Mouse (Mus musculus) spleen, adult 2 months (tissue): ENCODE measurements around the gene Lap3. TPM values are rescaled to one million over a fixed set of nuclear protein-coding genes. Genes with fewer than 3 reads are reported as not detected.

Experiments used
- DNase-seq, 2 experiments: peaks; one replicate each; pipeline versions ENCODE4 v3.0.0 to v3.0.0-alpha.2; 2012 to 2021; ENCODE audit warnings: low spot score in 2 of 2, low read depth in 1 of 2
- H3K27ac ChIP-seq: fragments of 200-500 bp; 2 replicates; pipeline ENCODE4 v1.5.1; 2012; ENCODE audit warnings: low read length, inconsistent platforms; ENCODE audit not compliant: insufficient read depth
- H3K27me3 ChIP-seq: fragments of 200-500 bp; 2 replicates; pipeline ENCODE4 v1.6.1; 2012; ENCODE audit warnings: mild to moderate bottlenecking, moderate library complexity, low read length, inconsistent platforms; ENCODE audit not compliant: control insufficient read depth, insufficient read depth
- H3K36me3 ChIP-seq: fragments of 200-500 bp; 2 replicates; pipeline ENCODE4 v1.6.1; 2012; ENCODE audit warnings: mild to moderate bottlenecking, low read length, inconsistent platforms; ENCODE audit not compliant: control insufficient read depth, insufficient read depth
- H3K4me1 ChIP-seq: fragments of 200-500 bp; 2 replicates; pipeline ENCODE4 v1.6.1; 2011; ENCODE audit warnings: inconsistent platforms; ENCODE audit not compliant: control insufficient read depth, insufficient read depth, insufficient read length
- H3K4me3 ChIP-seq: fragments of 200-500 bp; 2 replicates; pipeline ENCODE4 v1.5.1; 2011; ENCODE audit warnings: mild to moderate bottlenecking, inconsistent platforms; ENCODE audit not compliant: insufficient read depth, insufficient read length; ENCODE audit errors: extremely low read depth
- CTCF ChIP-seq: fragments of 200-500 bp; IDR thresholded peaks from 2 replicates; pipeline ENCODE4 v1.5.1; 2011; ENCODE audit warnings: mild to moderate bottlenecking, inconsistent platforms; ENCODE audit not compliant: insufficient read depth, insufficient read length, insufficient replicate concordance; ENCODE audit errors: extremely low read depth
- POLR2A ChIP-seq: fragments of 200-500 bp; IDR thresholded peaks from 2 replicates; pipeline ENCODE4 v1.6.1; 2011; ENCODE audit warnings: low read depth, low read length, inconsistent platforms
- WGBS: fragments of 180-500 bp; shearing (Covaris S2); methylation state at CpG from one replicate; pipeline ENCODE4 v1.1.7; 2018; 5-methylcytosine and 5-hydroxymethylcytosine counted together
- polyA plus RNA-seq: library from polyadenylated mRNA; depleted of rRNA; stranded (reverse); fragments of >200 nt; gene quantifications from 2 replicates; pipeline ENCODE4 v1.2.3, GENCODE M21; 2012; rRNA removed

The Lap3 gene
- polyA plus RNA-seq, 1 experiment = 9.5 TPM

DNA sequence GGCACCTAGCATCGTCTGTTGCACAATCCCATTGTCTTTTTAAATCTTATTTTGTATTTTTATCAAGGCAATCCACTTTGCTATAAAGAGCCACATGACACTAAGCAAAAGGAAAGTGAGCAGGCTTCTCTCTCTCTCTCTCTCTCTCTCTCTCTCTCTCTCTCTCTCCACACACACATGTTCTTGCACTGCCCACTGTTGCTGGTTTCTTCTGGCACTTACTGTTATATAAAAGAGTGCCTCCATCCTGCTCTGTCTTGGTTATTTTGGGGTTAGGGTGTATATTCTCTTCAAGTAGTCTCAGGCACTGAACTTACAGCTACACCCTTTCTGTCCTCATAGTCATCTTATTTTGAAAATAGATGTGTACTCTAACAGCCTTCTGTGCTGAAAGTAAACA, 56.4 kb downstream of the Lap3 start:
- H3K36me3 ChIP-seq = no peaks in the 10 kb centered on the region
- TF ChIP-seq CTCF (no peak), POLR2A (no peak)
- no peaks in the 10 kb centered on the region for H3K4me1 ChIP-seq
- no peak overlapping the region for H3K27ac ChIP-seq
- no peak for DNase-seq
- H3K27me3 ChIP-seq = no peaks in the 10 kb centered on the region
- no peak overlapping the region for H3K4me3 ChIP-seq
- WGBS = 81% methylated on average over 1 of the region's 1 CpGs

Other genes with a start within 250 kb of the Lap3 start
- gene Qdpr, start 43.1 kb upstream of the Lap3 start, polyA plus RNA-seq = 33.0 and 41.5 TPM in 2 replicates
- not detected in 2 replicates for gene Clrn2, start 39.6 kb upstream of the Lap3 start, polyA plus RNA-seq
- 64.1 and 64.6 TPM in 2 replicates for gene Med28, start 26.9 kb downstream of the Lap3 start, polyA plus RNA-seq
- 0.06 and 0.08 TPM in 2 replicates for gene Fam184b, start 146.2 kb downstream of the Lap3 start, polyA plus RNA-seq
- gene Ncapg, start 176.5 kb downstream of the Lap3 start, polyA plus RNA-seq = 1.0 and 1.2 TPM in 2 replicates